Mouse (Mus musculus) cerebellum, adult 2 months (tissue): ENCODE measurements around the gene Rnf121. TPM values are rescaled to one million over a fixed set of nuclear protein-coding genes. Genes with fewer than 3 reads are reported as not detected.

ENCODE experiments used
- DNase-seq, 2 experiments: peaks; one replicate each; pipeline ENCODE4 v3.0.0; 2021
- H3K27ac ChIP-seq: fragments of 200-500 bp; 2 replicates; pipeline ENCODE4 v1.5.1; 2012; ENCODE audit warnings: low read length, control low read depth, inconsistent platforms; ENCODE audit not compliant: insufficient read depth
- H3K27me3 ChIP-seq: fragments of 200-500 bp; 2 replicates; pipeline ENCODE4 v1.6.1; 2012; ENCODE audit warnings: inconsistent platforms, mild to moderate bottlenecking, low read length, moderate library complexity; ENCODE audit not compliant: control insufficient read depth, insufficient read depth
- H3K4me1 ChIP-seq: fragments of 200-500 bp; 2 replicates; pipeline ENCODE4 v1.6.1; 2011; ENCODE audit warnings: low read length; ENCODE audit not compliant: control insufficient read depth, insufficient read depth
- H3K4me3 ChIP-seq: fragments of 200-500 bp; replicated peaks from 2 replicates; pipeline ENCODE3; 2011; ENCODE audit warnings: mild to moderate bottlenecking, low read depth, low read length, control low read depth; ENCODE audit not compliant: insufficient read depth
- CTCF ChIP-seq: fragments of 200-500 bp; IDR thresholded peaks from 2 replicates; pipeline ENCODE4 v1.5.1; 2011; ENCODE audit warnings: low read depth, mild to moderate bottlenecking, control low read depth, low read length, moderate library complexity, borderline replicate concordance; ENCODE audit not compliant: insufficient read depth
- POLR2A ChIP-seq: fragments of 200-500 bp; IDR thresholded peaks from 2 replicates; pipeline ENCODE4 v1.6.1; 2011; ENCODE audit warnings: low read length, control low read depth, borderline replicate concordance; ENCODE audit not compliant: insufficient read depth
- WGBS: fragments of 180-500 bp; shearing (Covaris S2); methylation state at CpG from one replicate; pipeline ENCODE4 v1.1.7; 2018; 5-methylcytosine and 5-hydroxymethylcytosine counted together
- polyA plus RNA-seq: library from polyadenylated mRNA; depleted of rRNA; stranded (reverse); fragments of >200 nt; gene quantifications from 2 replicates; pipeline ENCODE4 v1.2.3, GENCODE M21; 2012

The Rnf121 gene
- polyA plus RNA-seq, 1 experiment, result 66.6 TPM

- WGBS, result 77% methylated on average over 3 of the region's 3 CpGs
- Histone ChIP-seq H3K27me3 (no peaks in the 10 kb centered on the region), H3K27ac (no peak overlapping the region)
Measured at GRCm38 (mm10) chr7:102019362-102019761, 45.9 kb downstream of the Rnf121 start.

DNA sequence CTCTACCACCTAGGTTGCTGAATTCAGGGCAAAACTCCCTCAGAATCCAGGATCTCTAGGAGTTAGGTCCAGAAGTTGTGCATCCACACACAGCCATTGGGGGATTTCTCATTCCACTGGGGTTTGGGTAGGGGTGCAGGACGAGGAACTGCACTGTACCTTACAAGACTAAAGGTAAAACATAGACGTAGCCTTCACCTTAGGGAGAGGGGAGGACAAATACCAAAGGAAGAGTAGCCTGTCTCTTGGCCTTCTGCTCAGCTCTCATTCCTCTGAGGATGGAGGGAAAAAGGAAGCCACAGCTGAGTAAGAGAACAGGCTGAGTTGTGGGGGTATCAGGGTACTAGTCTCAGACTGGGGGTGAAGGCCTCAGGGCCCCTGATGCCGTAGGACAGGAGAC lies 46.7 kb downstream of the Rnf121 start, which contains the start of gene Il18bp:
TSS of gene Il18bp (minus strand) at position 101 of the 400 bp plus-strand sequence.
- TF ChIP-seq CTCF, result no peak
- no peak for TF ChIP-seq POLR2A
- Histone ChIP-seq H3K4me3 (no peak within 1 kb of the TSS), H3K4me1 (peaks cover 16% of the 10 kb centered on the region), H3K27ac (peak within 1 kb of the TSS; percentile 66), H3K27me3 (no peaks in the 10 kb centered on the region)
- 68% methylated on average over 3 of the region's 3 CpGs for WGBS
- no peak for DNase-seq

More at GRCm38 (mm10) chr7:102019362-102019761, 45.9 kb downstream of the Rnf121 start:
- no peak overlapping the region for H3K4me3 ChIP-seq
- DNase-seq, result no peak
- no peak for TF ChIP-seq CTCF
- no peak for TF ChIP-seq POLR2A
- H3K4me1 ChIP-seq, result peaks cover 16% of the 10 kb centered on the region

DNA sequence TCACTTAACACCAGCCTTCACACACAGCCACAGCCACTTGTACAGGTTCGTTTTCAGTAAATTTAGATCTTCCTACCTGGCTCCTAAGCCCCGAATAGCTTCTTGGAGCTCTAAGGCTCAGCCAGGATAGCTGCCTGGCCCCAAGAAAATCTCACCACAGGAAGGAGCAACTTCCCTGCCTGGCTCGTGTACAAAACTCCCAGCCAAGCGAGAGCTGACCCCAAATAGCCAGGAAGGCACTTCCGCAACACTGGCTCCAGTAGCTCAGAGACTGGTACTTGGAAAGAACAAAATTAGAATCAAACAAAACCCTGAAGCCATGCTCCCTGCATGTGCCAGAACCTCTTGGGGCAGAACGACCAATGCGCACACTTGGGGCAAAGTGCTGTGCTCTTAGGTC lies 47.2 kb downstream of the Rnf121 start:
- Histone ChIP-seq H3K4me1 (peaks cover 16% of the 10 kb centered on the region), H3K27me3 (no peaks in the 10 kb centered on the region), H3K27ac (peak overlapping the region; percentile 66), H3K4me3 (no peak overlapping the region)
- 6% methylated on average over 7 of the region's 7 CpGs for WGBS
- no peak for TF ChIP-seq CTCF
- TF ChIP-seq POLR2A, result no peak
- DNase-seq, result peak in 1 of 2 experiments; percentile 53

DNA sequence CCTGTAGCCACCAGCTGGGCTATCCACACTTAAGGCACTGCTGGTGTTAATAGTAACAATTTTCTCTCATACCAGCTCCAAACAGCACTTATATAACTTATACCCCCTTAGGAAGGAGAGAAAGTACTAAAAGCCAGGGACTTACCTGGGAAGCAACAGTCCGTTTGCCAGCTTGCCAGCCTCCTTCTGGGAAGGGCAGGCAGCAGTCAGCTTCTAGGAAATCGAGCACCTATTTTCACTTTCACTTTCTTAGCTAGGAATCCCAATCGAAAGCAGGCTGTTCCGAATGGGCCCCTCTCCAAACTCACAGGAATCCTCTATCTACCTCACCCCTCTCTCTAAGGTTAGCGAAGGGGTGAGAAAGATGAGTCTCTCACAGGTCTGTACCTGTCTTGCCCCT lies 47.8 kb downstream of the Rnf121 start:
- peaks cover 16% of the 10 kb centered on the region for H3K4me1 ChIP-seq
- TF ChIP-seq POLR2A, result no peak
- DNase-seq, result no peak
- peak overlapping the region; percentile 28; the same call in 1 of the 2 replicates for H3K27ac ChIP-seq
- 54% methylated on average over 5 of the region's 5 CpGs for WGBS
- no peak overlapping the region for H3K4me3 ChIP-seq
- H3K27me3 ChIP-seq, result no peaks in the 10 kb centered on the region

DNA sequence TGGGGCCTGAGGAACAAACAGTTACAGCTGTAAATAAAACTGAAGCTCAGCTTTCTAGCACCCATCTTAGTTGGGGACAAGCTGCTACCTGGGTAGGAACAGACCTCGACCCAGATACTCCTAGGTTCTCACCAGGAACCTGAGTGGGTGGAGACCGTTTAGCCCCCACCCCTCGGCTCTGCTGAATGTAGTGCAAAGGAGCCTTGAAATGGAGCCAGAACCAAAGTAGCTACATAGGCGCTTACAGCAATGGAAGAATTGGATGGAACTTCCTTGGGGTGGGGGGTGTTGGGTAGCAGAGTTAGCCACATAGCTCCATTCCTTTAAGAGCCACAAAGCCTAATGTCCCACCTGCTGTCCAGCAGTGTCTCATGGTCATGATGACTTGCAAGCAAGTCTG lies 48.3 kb downstream of the Rnf121 start:
- Histone ChIP-seq H3K27ac (no peak overlapping the region), H3K4me1 (peaks cover 18% of the 10 kb centered on the region), H3K4me3 (no peak overlapping the region), H3K27me3 (no peaks in the 10 kb centered on the region)
- no peak for DNase-seq
- TF ChIP-seq POLR2A, result no peak
- no peak for TF ChIP-seq CTCF
- 52% methylated on average over 4 of the region's 4 CpGs for WGBS

- Histone ChIP-seq H3K27ac (no peak overlapping the region), H3K4me3 (no peak overlapping the region), H3K27me3 (no peaks in the 10 kb centered on the region), H3K4me1 (peaks cover 25% of the 10 kb centered on the region)
- DNase-seq, result no peak
- TF ChIP-seq CTCF (no peak), POLR2A (no peak)
- WGBS, result 85% methylated on average over 2 of the region's 2 CpGs
Measured at GRCm38 (mm10) chr7:102014995-102015394, 50.3 kb downstream of the Rnf121 start.

DNA sequence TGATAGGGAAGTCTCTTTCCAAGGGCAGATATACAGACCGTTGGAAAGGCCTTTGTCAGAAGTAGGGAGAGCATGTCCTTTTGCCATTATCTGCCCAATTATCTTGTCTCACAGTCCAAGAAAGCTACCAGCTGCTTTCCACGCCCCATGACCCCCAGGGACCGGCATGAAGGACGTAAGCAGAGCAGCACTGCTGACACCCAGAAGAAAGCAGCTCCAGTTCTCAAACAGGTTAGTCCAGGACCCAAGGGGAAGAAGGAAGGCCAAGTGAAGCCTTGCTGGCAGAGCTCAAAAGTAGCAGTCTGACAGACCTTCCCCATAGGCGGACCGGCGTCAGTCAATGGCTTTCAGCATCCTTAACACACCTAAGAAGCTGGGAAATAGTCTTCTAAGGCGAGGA lies 51.9 kb downstream of the Rnf121 start:
- no peak for TF ChIP-seq POLR2A
- TF ChIP-seq CTCF, result no peak
- Histone ChIP-seq H3K27ac (no peak overlapping the region), H3K4me3 (no peak overlapping the region), H3K27me3 (no peaks in the 10 kb centered on the region), H3K4me1 (peaks cover 21% of the 10 kb centered on the region)
- 85% methylated on average over 8 of the region's 8 CpGs for WGBS
- no peak for DNase-seq

DNA sequence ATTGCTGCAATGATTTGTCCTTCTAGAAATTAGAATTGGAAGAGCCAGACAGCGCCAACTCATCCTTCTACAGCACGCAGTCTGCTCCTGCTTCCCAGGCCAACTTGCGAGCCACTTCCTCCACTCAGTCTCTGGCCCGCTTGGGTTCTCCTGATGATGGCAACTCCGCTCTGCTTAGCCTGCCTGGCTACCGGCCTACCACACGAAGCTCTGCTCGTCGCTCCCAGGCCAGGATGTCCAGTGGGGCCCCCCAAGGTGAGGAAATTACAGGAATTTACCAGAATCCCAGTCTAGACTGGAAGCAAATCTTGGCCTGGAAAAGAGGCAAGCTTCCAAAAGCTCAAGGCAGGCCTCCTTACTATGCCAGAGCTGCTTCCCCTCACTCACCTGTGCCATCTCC lies 53.4 kb downstream of the Rnf121 start:
- H3K27ac ChIP-seq, result 0 out of 2 replicates have a peak overlapping the region, but pooled peaks have one; percentile 29
- no peaks in the 10 kb centered on the region for H3K27me3 ChIP-seq
- WGBS, result 9% methylated on average over 9 of the region's 9 CpGs
- DNase-seq, result peak; percentile 49 to 67
- H3K4me3 ChIP-seq, result no peak overlapping the region
- H3K4me1 ChIP-seq, result peaks cover 17% of the 10 kb centered on the region
- TF ChIP-seq CTCF (no peak), POLR2A (no peak)

DNA sequence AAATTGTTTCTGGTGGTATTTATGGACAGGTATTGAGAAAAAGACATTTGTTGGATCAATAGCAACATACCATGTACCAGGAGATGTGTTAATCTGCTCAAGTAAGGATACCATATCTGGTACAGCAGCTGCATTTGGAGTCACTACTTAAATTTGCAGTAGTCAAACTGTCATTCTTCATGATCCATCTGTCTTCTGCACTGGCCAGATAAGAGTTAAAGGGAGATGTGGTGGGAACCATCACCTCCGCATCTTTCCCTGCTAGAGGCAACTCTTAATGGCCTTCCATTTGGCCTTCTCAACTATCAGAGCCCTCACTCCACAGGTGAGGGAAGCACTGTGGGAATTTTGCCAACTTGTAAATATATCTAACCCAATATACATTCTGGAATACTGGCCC lies 58.7 kb downstream of the Rnf121 start:
- no peaks in the 10 kb centered on the region for H3K27me3 ChIP-seq
- no peak overlapping the region for H3K4me3 ChIP-seq
- 77% methylated on average over 1 of the region's 1 CpGs for WGBS
- H3K4me1 ChIP-seq, result peaks cover 19% of the 10 kb centered on the region
- TF ChIP-seq CTCF, result no peak
- TF ChIP-seq POLR2A, result no peak
- no peak for DNase-seq
- H3K27ac ChIP-seq, result no peak overlapping the region
